Mouse (Mus musculus): Measurements from ENCODE around the gene Ctbp2. TPM values are rescaled to one million over a fixed set of nuclear protein-coding genes. Genes with fewer than 3 reads are reported as not detected.

Ctbp2 gene
- total RNA-seq (2014; rRNA removed) = 58.6 and 64.8 TPM in 2 replicates
- polyA plus RNA-seq (2015; fragmentation: Nextera tagmentation; extraction: Ambion mirVana) = 25.9 and 29.1 TPM in 2 replicates

GRCm38 (mm10) chr7:133123999-133124700, at the start of gene Ctbp2:
Gene Ctbp2, minus strand, starts transcription at chr7:133124354.
- peak within 1 kb of the TSS; percentile 86 for H3K27ac ChIP-seq (ENCODE audit: low read depth, low read length)
- no peaks in the 10 kb centered on the region for H3K9me3 ChIP-seq (ENCODE audit: low read length)
- peak within 1 kb of the TSS; percentile 89 for H3K4me3 ChIP-seq (ENCODE audit: low read depth, low read length)
- DNase-seq (ENCODE audit: low spot score) = peak; percentile 70
- peak; percentile 73 for ATAC-seq (ENCODE audit: low FRiP score)
- peak within 1 kb of the TSS; percentile 77 for H3K9ac ChIP-seq (replicated peaks; ENCODE audit: low read length, poor library complexity, severe bottlenecking)
- peak within 1 kb of the TSS; percentile 90 for H3K4me2 ChIP-seq (ENCODE audit: low read depth, low read length, poor library complexity, severe bottlenecking)
- WGBS = under 1% methylated on average over 53 of the region's 59 CpGs
- peaks cover 7% of the 10 kb centered on the region for H3K27me3 ChIP-seq (ENCODE audit: insufficient read depth, low read length)
- H3K4me1 ChIP-seq (ENCODE audit: insufficient read depth, low read length) = peaks cover 7% of the 10 kb centered on the region; the same call in 1 of the 2 replicates
- peak; percentile 67 for TF ChIP-seq CTCF (IDR thresholded peaks at IDR 0.05)
- H3K36me3 ChIP-seq (ENCODE audit: insufficient read depth, low read length) = no peaks in the 10 kb centered on the region

DNA sequence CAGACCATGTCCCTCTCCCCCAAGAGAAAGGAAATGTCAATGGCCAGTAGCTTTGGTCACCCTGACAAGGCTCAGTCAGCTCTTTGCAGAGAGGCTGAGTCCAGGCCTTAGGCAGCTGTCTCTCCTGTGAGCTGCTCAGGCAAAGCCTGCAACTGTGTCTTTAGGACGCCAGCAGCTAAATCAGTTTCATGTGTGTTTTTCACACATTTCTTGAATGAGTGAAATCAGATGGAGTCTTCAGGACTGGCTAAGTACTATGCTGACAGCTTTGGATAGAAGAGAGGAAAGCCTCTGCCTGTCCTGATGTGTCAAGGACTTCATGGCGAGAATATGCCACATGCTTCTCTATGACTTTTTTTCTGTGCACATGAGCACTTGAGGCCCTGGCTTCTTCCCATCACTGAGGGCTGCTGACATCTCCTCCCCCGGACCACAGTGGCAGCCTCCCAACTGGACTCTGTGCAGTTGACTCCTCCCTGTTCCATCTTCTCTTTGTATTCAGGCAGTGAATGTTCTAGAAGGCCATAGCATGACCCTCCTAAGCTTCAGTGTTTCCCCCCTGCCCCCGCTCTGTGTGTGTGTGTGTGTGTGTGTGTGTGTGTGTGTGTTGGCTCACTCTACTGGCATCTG, 47.4 kb upstream of the Ctbp2 start:
- H3K9me3 ChIP-seq (ENCODE audit: low read length) = no peaks in the 10 kb centered on the region
- H3K36me3 ChIP-seq (ENCODE audit: insufficient read depth, low read length) = no peaks in the 10 kb centered on the region
- 87% methylated on average over 4 of the region's 4 CpGs for WGBS
- no peak for DNase-seq (ENCODE audit: low spot score)
- H3K9ac ChIP-seq (replicated peaks; ENCODE audit: low read length, poor library complexity, severe bottlenecking) = no peak overlapping the region
- ATAC-seq (ENCODE audit: low FRiP score) = no peak
- H3K27ac ChIP-seq (ENCODE audit: low read depth, low read length) = no peak overlapping the region
- no peak overlapping the region for H3K4me3 ChIP-seq (ENCODE audit: low read depth, low read length)
- no peaks in the 10 kb centered on the region for H3K4me1 ChIP-seq (ENCODE audit: insufficient read depth, low read length)
- no peaks in the 10 kb centered on the region for H3K27me3 ChIP-seq (ENCODE audit: insufficient read depth, low read length)
- no peak for TF ChIP-seq CTCF (IDR thresholded peaks at IDR 0.05)
- no peak overlapping the region for H3K4me2 ChIP-seq (ENCODE audit: low read depth, low read length, poor library complexity, severe bottlenecking)

- no peaks in the 10 kb centered on the region for H3K9me3 ChIP-seq (ENCODE audit: low read length)
- TF ChIP-seq CTCF (IDR thresholded peaks at IDR 0.05) = no peak
- no peaks in the 10 kb centered on the region for H3K4me1 ChIP-seq (ENCODE audit: insufficient read depth, low read length)
- DNase-seq (ENCODE audit: low spot score) (no peak), ATAC-seq (ENCODE audit: low FRiP score) (no peak)
- H3K36me3 ChIP-seq (ENCODE audit: insufficient read depth, low read length) = no peaks in the 10 kb centered on the region
- no peak overlapping the region for H3K4me3 ChIP-seq (ENCODE audit: low read depth, low read length)
- H3K27ac ChIP-seq (ENCODE audit: low read depth, low read length) = no peak overlapping the region
- H3K9ac ChIP-seq (replicated peaks; ENCODE audit: low read length, poor library complexity, severe bottlenecking) = no peak overlapping the region
- no peak overlapping the region for H3K4me2 ChIP-seq (ENCODE audit: low read depth, low read length, poor library complexity, severe bottlenecking)
- WGBS = 95% methylated on average over 3 of the region's 3 CpGs
- no peaks in the 10 kb centered on the region for H3K27me3 ChIP-seq (ENCODE audit: insufficient read depth, low read length)
Measured at GRCm38 (mm10) chr7:133168928-133169327, 44.8 kb upstream of the Ctbp2 start.

- Histone ChIP-seq H3K4me3 (ENCODE audit: low read depth, low read length) (no peak overlapping the region), H3K27ac (ENCODE audit: low read depth, low read length) (no peak overlapping the region), H3K9me3 (ENCODE audit: low read length) (no peaks in the 10 kb centered on the region), H3K36me3 (ENCODE audit: insufficient read depth, low read length) (no peaks in the 10 kb centered on the region), H3K27me3 (ENCODE audit: insufficient read depth, low read length) (no peaks in the 10 kb centered on the region), H3K4me2 (ENCODE audit: low read depth, low read length, poor library complexity, severe bottlenecking) (no peak overlapping the region), H3K4me1 (ENCODE audit: insufficient read depth, low read length) (no peaks in the 10 kb centered on the region), H3K9ac (replicated peaks; ENCODE audit: low read length, poor library complexity, severe bottlenecking) (no peak overlapping the region)
- TF ChIP-seq CTCF (IDR thresholded peaks at IDR 0.05) = no peak
- no peak for DNase-seq (ENCODE audit: low spot score)
- WGBS = 84% methylated on average over 2 of the region's 2 CpGs
- no peak for ATAC-seq (ENCODE audit: low FRiP score)
Measured at GRCm38 (mm10) chr7:133167903-133168302, 43.7 kb upstream of the Ctbp2 start.

DNA sequence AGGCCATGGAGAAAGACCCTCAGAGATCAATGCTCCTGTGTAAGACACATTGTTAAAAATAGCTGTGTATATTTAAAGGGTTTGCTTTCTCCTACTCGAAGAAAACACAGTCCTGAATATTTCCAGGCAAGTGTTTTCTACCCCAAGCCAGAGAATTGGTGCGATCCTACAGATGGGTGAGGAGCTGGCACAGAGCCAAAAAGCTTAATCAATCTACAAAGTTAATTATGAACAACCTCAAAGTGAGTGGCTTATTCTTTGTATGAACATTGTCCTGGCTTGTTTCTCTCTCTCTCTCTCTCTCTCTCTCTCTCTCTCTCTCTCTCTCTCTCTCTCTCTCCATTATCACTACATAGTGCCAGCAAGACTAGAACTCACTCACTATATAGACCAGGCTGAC, 40.6 kb upstream of the Ctbp2 start:
- Histone ChIP-seq H3K4me1 (ENCODE audit: insufficient read depth, low read length) (no peaks in the 10 kb centered on the region), H3K4me2 (ENCODE audit: low read depth, low read length, poor library complexity, severe bottlenecking) (no peak overlapping the region), H3K36me3 (ENCODE audit: insufficient read depth, low read length) (no peaks in the 10 kb centered on the region), H3K27me3 (ENCODE audit: insufficient read depth, low read length) (no peaks in the 10 kb centered on the region), H3K9ac (replicated peaks; ENCODE audit: low read length, poor library complexity, severe bottlenecking) (no peak overlapping the region), H3K4me3 (ENCODE audit: low read depth, low read length) (no peak overlapping the region), H3K27ac (ENCODE audit: low read depth, low read length) (no peak overlapping the region), H3K9me3 (ENCODE audit: low read length) (no peaks in the 10 kb centered on the region)
- ATAC-seq (ENCODE audit: low FRiP score) = no peak
- 62% methylated on average over 2 of the region's 2 CpGs for WGBS
- peak; percentile 42 for DNase-seq (ENCODE audit: low spot score)
- TF ChIP-seq CTCF (IDR thresholded peaks at IDR 0.05) = no peak

DNA sequence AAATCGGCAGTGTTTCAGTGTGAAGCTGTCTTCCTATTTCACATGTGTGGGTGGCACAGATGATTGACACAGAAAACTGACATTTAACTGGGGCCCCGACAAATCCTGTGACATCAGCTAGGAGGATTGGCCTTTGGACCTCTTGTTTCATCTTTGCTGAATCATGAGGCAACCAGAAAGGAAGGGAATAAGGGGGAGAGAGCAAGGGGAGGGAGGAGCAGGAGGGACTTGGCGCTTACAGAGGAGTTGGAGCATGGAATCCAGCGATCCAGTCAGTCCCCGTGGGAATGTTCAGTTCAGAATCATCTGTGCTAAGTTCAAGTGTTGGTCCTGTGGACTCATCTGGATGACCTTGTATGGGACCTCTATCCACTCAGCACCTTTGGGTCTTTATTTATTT, 38.9 kb upstream of the Ctbp2 start:
- H3K9ac ChIP-seq (replicated peaks; ENCODE audit: low read length, poor library complexity, severe bottlenecking) = no peak overlapping the region
- H3K9me3 ChIP-seq (ENCODE audit: low read length) = no peaks in the 10 kb centered on the region
- no peak overlapping the region for H3K4me2 ChIP-seq (ENCODE audit: low read depth, low read length, poor library complexity, severe bottlenecking)
- no peak for DNase-seq (ENCODE audit: low spot score)
- H3K36me3 ChIP-seq (ENCODE audit: insufficient read depth, low read length) = no peaks in the 10 kb centered on the region
- WGBS = 69% methylated on average over 5 of the region's 5 CpGs
- H3K27ac ChIP-seq (ENCODE audit: low read depth, low read length) = no peak overlapping the region
- no peak for TF ChIP-seq CTCF (IDR thresholded peaks at IDR 0.05)
- ATAC-seq (ENCODE audit: low FRiP score) = no peak
- no peaks in the 10 kb centered on the region for H3K27me3 ChIP-seq (ENCODE audit: insufficient read depth, low read length)
- H3K4me3 ChIP-seq (ENCODE audit: low read depth, low read length) = no peak overlapping the region
- no peaks in the 10 kb centered on the region for H3K4me1 ChIP-seq (ENCODE audit: insufficient read depth, low read length)

All from midbrain, postnatal 0 days (tissue).